Mouse (Mus musculus) CH12.LX (cell line): Measurements from ENCODE around the gene Ccl22. TPM values are rescaled to one million over a fixed set of nuclear protein-coding genes. Genes with fewer than 3 reads are reported as not detected.

ENCODE experiments used
- DNase-seq: peaks from one replicate; pipeline ENCODE4 v3.0.0-alpha.2; 2013; ENCODE audit errors: extremely low read depth
- H3K27ac ChIP-seq: 2 replicates; pipeline ENCODE4 v1.5.1; 2012; ENCODE audit warnings: low read depth, mild to moderate bottlenecking, control low read depth, moderate library complexity; ENCODE audit not compliant: insufficient read depth
- H3K27me3 ChIP-seq: replicated peaks from 2 replicates; pipeline ENCODE3; 2012; ENCODE audit warnings: inconsistent platforms
- H3K36me3 ChIP-seq, 2 experiments: replicated peaks in 1 of 2; 2 replicates each; pipeline versions ENCODE3 to v1.6.1; 2012; ENCODE audit warnings: inconsistent platforms in 1 of 2, low read length in 1 of 2, mild to moderate bottlenecking in 1 of 2, mixed read lengths in 1 of 2, moderate library complexity in 1 of 2; ENCODE audit not compliant: control insufficient read depth in 1 of 2, insufficient read depth in 1 of 2
- H3K4me1 ChIP-seq, 2 experiments: 2 replicates each; pipeline ENCODE4 v1.6.1; 2012; ENCODE audit warnings: inconsistent platforms in 1 of 2, moderate library complexity in 1 of 2; ENCODE audit not compliant: insufficient read depth in 2 of 2, control insufficient read depth in 1 of 2
- H3K4me2 ChIP-seq: 2 replicates; pipeline ENCODE4 v1.6.1; 2012; ENCODE audit warnings: low read depth, mild to moderate bottlenecking, control low read depth; ENCODE audit not compliant: poor library complexity, insufficient read depth, severe bottlenecking
- H3K4me3 ChIP-seq, 3 experiments: fragments of 150-350 bp in 1 of 3; sonication (generic) in 1 of 3; replicated peaks in 1 of 3; 2 replicates each; pipeline versions ENCODE3 to v1.5.1; 2011 to 2012; ENCODE audit warnings: low read depth in 2 of 3, low read length in 2 of 3, mild to moderate bottlenecking in 2 of 3, moderate library complexity in 2 of 3, control low read depth in 1 of 3, improper control_type of control experiment in 1 of 3, inconsistent platforms in 1 of 3, mixed read lengths in 1 of 3; ENCODE audit not compliant: poor library complexity in 1 of 3
- H3K79me2 ChIP-seq: replicated peaks from 2 replicates; pipeline ENCODE4 v1.6.1; 2012; ENCODE audit warnings: mild to moderate bottlenecking, moderate library complexity; ENCODE audit not compliant: control insufficient read depth, poor library complexity, insufficient read depth, severe bottlenecking; ENCODE audit errors: extremely low read depth
- H3K9ac ChIP-seq: 2 replicates; pipeline ENCODE4 v1.6.1; 2012; ENCODE audit warnings: low read depth, mild to moderate bottlenecking, control low read depth, moderate library complexity; ENCODE audit not compliant: insufficient read depth
- H3K9me3 ChIP-seq: replicated peaks from 2 replicates; pipeline ENCODE3; 2012; ENCODE audit warnings: low read length, inconsistent platforms, mixed read lengths
- BHLHE40 ChIP-seq: IDR thresholded peaks from 2 replicates; pipeline ENCODE4 v1.6.1; 2011; ENCODE audit warnings: mild to moderate bottlenecking, low read depth, low read length, improper control_type of control experiment
- CHD1 ChIP-seq: IDR thresholded peaks from 2 replicates; pipeline ENCODE4 v1.6.1; 2012; ENCODE audit warnings: low read depth, low read length, improper control_type of control experiment, inconsistent platforms
- CHD2 ChIP-seq: IDR thresholded peaks from 2 replicates; pipeline ENCODE4 v1.6.1; 2011; ENCODE audit warnings: low read length, improper control_type of control experiment
- CTCF ChIP-seq, 2 experiments: IDR thresholded peaks in 1 of 2; conservative IDR thresholded peaks in 1 of 2; 2 replicates each; pipeline ENCODE4 v1.5.1; 2011 to 2012; ENCODE audit warnings: low read depth in 2 of 2, low read length in 2 of 2, improper control_type of control experiment in 1 of 2, inconsistent platforms in 1 of 2, mild to moderate bottlenecking in 1 of 2, moderate library complexity in 1 of 2
- E2F4 ChIP-seq: IDR thresholded peaks from 2 replicates; pipeline ENCODE4 v1.6.1; 2011; ENCODE audit warnings: low read depth, low read length, improper control_type of control experiment; ENCODE audit not compliant: insufficient replicate concordance
- ELF1 ChIP-seq: IDR thresholded peaks from 2 replicates; pipeline ENCODE4 v1.6.1; 2014; ENCODE audit warnings: low read depth, mild to moderate bottlenecking, inconsistent platforms, low read length, improper control_type of control experiment
- EP300 ChIP-seq: IDR thresholded peaks from 2 replicates; pipeline ENCODE4 v1.6.1; 2011; ENCODE audit warnings: low read length, improper control_type of control experiment
- ETS1 ChIP-seq: conservative IDR thresholded peaks from 2 replicates; pipeline ENCODE4 v1.6.1; 2012; ENCODE audit warnings: low read depth, mild to moderate bottlenecking, inconsistent platforms, low read length, improper control_type of control experiment, moderate library complexity
- IRF4 ChIP-seq: IDR thresholded peaks from 2 replicates; pipeline ENCODE4 v1.6.1; 2014; ENCODE audit warnings: low read depth, mild to moderate bottlenecking, inconsistent platforms, low read length, improper control_type of control experiment
- JUN ChIP-seq: IDR thresholded peaks from 2 replicates; pipeline ENCODE4 v1.6.1; 2011; ENCODE audit warnings: low read depth, mild to moderate bottlenecking, low read length, improper control_type of control experiment, moderate library complexity; ENCODE audit not compliant: insufficient read depth
- JUND ChIP-seq: conservative IDR thresholded peaks from 2 replicates; pipeline ENCODE4 v1.6.1; 2011; ENCODE audit warnings: low read depth, low read length, improper control_type of control experiment
- MAX ChIP-seq: IDR thresholded peaks from 2 replicates; pipeline ENCODE4 v1.6.1; 2011; ENCODE audit warnings: low read length, improper control_type of control experiment
- MEF2A ChIP-seq: IDR thresholded peaks from 2 replicates; pipeline ENCODE4 v1.6.1; 2014; ENCODE audit warnings: low read depth, mild to moderate bottlenecking, inconsistent platforms, low read length, improper control_type of control experiment, borderline replicate concordance
- MXI1 ChIP-seq: IDR thresholded peaks from 2 replicates; pipeline ENCODE4 v1.6.1; 2011; ENCODE audit warnings: mild to moderate bottlenecking, low read depth, low read length, improper control_type of control experiment
- NELFE ChIP-seq: IDR thresholded peaks from 2 replicates; pipeline ENCODE4 v1.6.1; 2011; ENCODE audit warnings: low read depth, low read length, improper control_type of control experiment
- NRF1 ChIP-seq: IDR thresholded peaks from 2 replicates; pipeline ENCODE4 v1.6.1; 2014; ENCODE audit warnings: low read depth, mild to moderate bottlenecking, inconsistent platforms, low read length, improper control_type of control experiment, moderate library complexity
- PAX5 ChIP-seq: IDR thresholded peaks from 2 replicates; pipeline ENCODE4 v1.6.1; 2012; ENCODE audit warnings: low read length, inconsistent platforms, mixed read lengths
- SMC3 ChIP-seq: IDR thresholded peaks from 2 replicates; pipeline ENCODE4 v1.6.1; 2011; ENCODE audit warnings: low read depth, low read length, improper control_type of control experiment
- TBP ChIP-seq: conservative IDR thresholded peaks from 2 replicates; pipeline ENCODE4 v1.6.1; 2011; ENCODE audit warnings: low read depth, low read length, improper control_type of control experiment
- UBTF ChIP-seq: IDR thresholded peaks from 2 replicates; pipeline ENCODE4 v1.6.1; 2012; ENCODE audit warnings: low read depth, mild to moderate bottlenecking, inconsistent platforms, low read length, improper control_type of control experiment, moderate library complexity
- dilution Hi-C: fragments of 300-500 bp; cut with MboI; formaldehyde crosslinking; loops from 2 replicates; pipeline ENCODE4 v1.14.3; 2020; ENCODE audit warnings: low sequenced_read_pairs; ENCODE audit not compliant: extremely low pct_unique_long_range_greater_than_20kb, extremely low pct_ligation_motif_present
- in situ Hi-C: fragments of 300-500 bp; cut with MboI; formaldehyde crosslinking; loops from 3 replicates; pipeline ENCODE4 v1.14.3; 2019; ENCODE audit warnings: low sequenced_read_pairs, low pct_ligation_motif_present, low pct_unique_long_range_greater_than_20kb, mixed read lengths
- polyA plus RNA-seq: library from polyadenylated mRNA; unstranded; fragments of >175 nt; gene quantifications from 2 replicates; pipeline ENCODE4 v1.2.1, GENCODE M21; 2012; ENCODE audit warnings: low read depth; ENCODE audit not compliant: insufficient read length
- total RNA-seq, 2 experiments: library from RNA; depleted of rRNA; stranded (reverse); fragments of 300-350 nt in 1 of 2; fragments of >200 nt in 1 of 2; gene quantifications; 2 replicates each; pipeline ENCODE4 v1.2.3; 2012 to 2014

The Ccl22 gene
- total and polyA plus RNA-seq, 3 experiments, result 1,396 to 4,546 (median 3,114) TPM

GRCm38 (mm10) chr8:94703972-94704668 lies 41.3 kb upstream of the Ccl22 start (continued):
- peak; percentile 99 for TF ChIP-seq TBP
- peak; percentile 17 for TF ChIP-seq JUND
- TF ChIP-seq ELF1, result peak; percentile 92
- peak; percentile 39; the same call in 1 of the 2 replicates for TF ChIP-seq NELFE
- peak; percentile 73; the same call in 1 of the 2 replicates for TF ChIP-seq MEF2A
- TF ChIP-seq CTCF (conservative IDR thresholded peaks at IDR 0.05 in 1 of 2, IDR thresholded peaks at IDR 0.05 in 1 of 2; ENCODE audit: low read depth in 2 of 2, low read length in 2 of 2), result peak; percentile 95 to 96
- TF ChIP-seq E2F4, result peak; percentile 90; the same call in 1 of the 2 replicates

- peak; percentile 59; the same call in 1 of the 2 replicates for TF ChIP-seq EP300
- peak; percentile 46 for TF ChIP-seq ETS1
- no peak for TF ChIP-seq CHD2
- 0 out of 2 replicates have a peak, but pooled peaks have one; percentile 39 for TF ChIP-seq UBTF
- 0 out of 2 replicates have a peak, but pooled peaks have one; percentile 7 for TF ChIP-seq MXI1
- no peak for TF ChIP-seq SMC3
- TF ChIP-seq CTCF (conservative IDR thresholded peaks at IDR 0.05 in 1 of 2, IDR thresholded peaks at IDR 0.05 in 1 of 2; ENCODE audit: low read depth in 2 of 2, low read length in 2 of 2), result no peak
- TF ChIP-seq BHLHE40, result 0 out of 2 replicates have a peak, but pooled peaks have one; percentile 51
- no peak for TF ChIP-seq PAX5
- TF ChIP-seq NRF1, result no peak
- peak; percentile 90; the same call in 1 of the 2 replicates for TF ChIP-seq CHD1
- 0 out of 2 replicates have a peak, but pooled peaks have one; percentile 2 for TF ChIP-seq MAX
- TF ChIP-seq JUN, result 0 out of 2 replicates have a peak, but pooled peaks have one; percentile 12
- TF ChIP-seq IRF4, result peak; percentile 57; the same call in 1 of the 2 replicates
- TF ChIP-seq TBP, result 0 out of 2 replicates have a peak, but pooled peaks have one; percentile 15
- TF ChIP-seq, all 38 proteins: peak for 10
- Histone ChIP-seq H3K9ac (peak overlapping the region; percentile 86), H3K4me1 (peaks cover 24 to 39% of the 10 kb centered on the region in 2 experiments), H3K27me3 (no peaks in the 10 kb centered on the region), H3K4me3 (peak overlapping the region; percentile 40 to 71 (median 61)), H3K27ac (peak overlapping the region; percentile 94), H3K9me3 (no peaks in the 10 kb centered on the region), H3K79me2 (no peaks in the 10 kb centered on the region), H3K36me3 (no peaks in the 10 kb centered on the region), H3K4me2 (peak overlapping the region; percentile 40)
- dilution Hi-C loops (no loop called here), in situ Hi-C loops (loop anchor here (10.0 kb wide), 1 partner anchor 200 kb away; no protein-coding TSS in a partner anchor)
- no peak for DNase-seq
These were observed 40.8 kb upstream of the Ccl22 start for GRCm38 (mm10) chr8:94704669-94704984.
